17 mouse cellular contexts compared by ENCODE assay signal in the genomic region with DNA sequence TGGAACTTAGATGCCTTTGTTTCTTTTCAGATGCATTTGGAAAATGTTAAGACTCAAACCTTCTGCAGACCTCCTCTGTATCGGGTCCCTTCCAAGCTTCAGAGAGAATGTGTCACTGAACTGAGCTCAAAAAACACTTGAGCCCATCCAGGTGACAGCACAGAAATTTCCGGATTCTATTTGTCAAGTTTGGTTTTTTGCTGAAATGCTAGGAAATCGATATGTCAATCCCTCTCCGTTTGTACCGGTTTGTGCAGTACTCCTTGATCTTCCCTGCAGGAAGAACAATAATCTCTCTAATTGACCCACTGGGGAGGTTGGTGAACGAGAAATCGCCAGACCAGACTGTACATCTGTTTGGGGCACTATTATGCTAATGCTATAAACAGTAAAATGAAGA. TPM values are rescaled to one million over a fixed set of nuclear protein-coding genes. Genes with fewer than 3 reads are reported as not detected.
A peak's percentile ranks its signal among the peaks of the same experiment; 100 is the strongest.
DNase-seq lines count a peak whose midpoint lies in the region; ATAC-seq lines count a peak whose summit lies in the region.
"Had no signal": no experiment of that assay in that cellular context is flagged by ENCODE, and none has a peak within 500 bp of the region (broad histone marks: within the 10 kb centered on the region; RNA-seq: fewer than 3 reads in every experiment).

No protein-coding gene starts in this region.

- no peak overlapping the region for H3K4me3 ChIP-seq in limb, embryonic 11.5 days (ENCODE audit: low read depth, low read length)
- H3K4me3 ChIP-seq in limb, embryonic 10.5 days = no peak overlapping the region
- H3K4me3 ChIP-seq in hindbrain, embryonic 11.5 days (ENCODE audit: low read depth, low read length) = no peak overlapping the region
- peak overlapping the region; percentile 51 for H3K4me3 ChIP-seq in midbrain, embryonic 13.5 days (replicated peaks)
- H3K4me3 ChIP-seq: intestine, embryonic 15.5 days; left cerebral cortex, adult 2 months had no signal

- H3K9ac ChIP-seq in limb, embryonic 11.5 days (ENCODE audit: low read length) = no peak overlapping the region
- H3K9ac ChIP-seq in hindbrain, embryonic 11.5 days (ENCODE audit: low read depth, low read length) = no peak overlapping the region
- peak overlapping the region; percentile 75 for H3K9ac ChIP-seq in midbrain, embryonic 13.5 days (replicated peaks)
- H3K9ac ChIP-seq: intestine, embryonic 15.5 days had no signal

- no peak for ATAC-seq in limb, embryonic 11.5 days (ENCODE audit: insufficient number of reproducible peaks, low FRiP score, low TSS enrichment, low read depth)
- ATAC-seq in hindbrain, embryonic 11.5 days (ENCODE audit: low FRiP score) = no peak
- no peak for ATAC-seq in midbrain, embryonic 13.5 days
- ATAC-seq: intestine, embryonic 15.5 days; Patski had no signal

- H3K4me2 ChIP-seq in limb, embryonic 11.5 days (ENCODE audit: low read depth, severe bottlenecking) = no peak overlapping the region
- no peak overlapping the region for H3K4me2 ChIP-seq in hindbrain, embryonic 11.5 days (replicated peaks; ENCODE audit: low read depth, low read length)
- H3K4me2 ChIP-seq in midbrain, embryonic 13.5 days (replicated peaks) = peak overlapping the region; percentile 55
- H3K4me2 ChIP-seq: intestine, embryonic 15.5 days had no signal

- no peaks in the 10 kb centered on the region for H3K9me3 ChIP-seq in limb, embryonic 11.5 days (ENCODE audit: control insufficient read depth, low read length)
- H3K9me3 ChIP-seq in limb, embryonic 10.5 days (replicated peaks) = no peaks in the 10 kb centered on the region
- H3K9me3 ChIP-seq in hindbrain, embryonic 11.5 days (ENCODE audit: control insufficient read depth, low read length) = no peaks in the 10 kb centered on the region
- H3K9me3 ChIP-seq in midbrain, embryonic 13.5 days = no peaks in the 10 kb centered on the region
- H3K9me3 ChIP-seq: intestine, embryonic 15.5 days had no signal

- no peak overlapping the region for H3K27ac ChIP-seq in limb, embryonic 11.5 days (replicated peaks; ENCODE audit: low read depth, low read length)
- H3K27ac ChIP-seq in limb, embryonic 10.5 days = no peak overlapping the region
- H3K27ac ChIP-seq in hindbrain, embryonic 11.5 days (ENCODE audit: low read depth, low read length) = no peak overlapping the region
- peak overlapping the region; percentile 88 for H3K27ac ChIP-seq in midbrain, embryonic 13.5 days
- H3K27ac ChIP-seq: intestine, embryonic 15.5 days; left cerebral cortex, adult 2 months had no signal

- 2% methylated on average over 7 of the region's 7 CpGs for WGBS in limb, embryonic 11.5 days
- 4% methylated on average over 7 of the region's 7 CpGs for WGBS in limb, embryonic 10.5 days
- WGBS in hindbrain, embryonic 11.5 days = 2% methylated on average over 7 of the region's 7 CpGs
- WGBS in midbrain, embryonic 13.5 days = 2% methylated on average over 7 of the region's 7 CpGs

- H3K27me3 ChIP-seq in limb, embryonic 11.5 days (ENCODE audit: control insufficient read depth, insufficient read depth, low read length) = peaks cover 92% of the 10 kb centered on the region
- peaks cover 100% of the 10 kb centered on the region for H3K27me3 ChIP-seq in limb, embryonic 10.5 days (ENCODE audit: low read depth, poor library complexity, severe bottlenecking)
- H3K27me3 ChIP-seq in hindbrain, embryonic 11.5 days (ENCODE audit: control insufficient read depth, insufficient read depth, low read length) = peaks cover 82% of the 10 kb centered on the region
- peaks cover 76% of the 10 kb centered on the region for H3K27me3 ChIP-seq in midbrain, embryonic 13.5 days

- DNase-seq in limb, embryonic 11.5 days (ENCODE audit: low spot score) = peak; percentile 52
- no peak for DNase-seq in limb, embryonic 10.5 days (ENCODE audit: low spot score)
- DNase-seq in hindbrain, embryonic 11.5 days (ENCODE audit: low spot score) = peak; percentile 60
- DNase-seq in urinary bladder, postnatal 14 days (ENCODE audit: low spot score) = no peak
- no peak for DNase-seq in adrenal gland, postnatal 14 days
- no peak for DNase-seq in heart, postnatal 10 days
- DNase-seq: gastrocnemius, postnatal 10 days; kidney, postnatal 25 days; lung, postnatal 10 days had no signal

- intact Hi-C loops in heart, postnatal 10 days (cut with DNase I) = no loop called here

- H3K36me3 ChIP-seq in limb, embryonic 11.5 days (ENCODE audit: control insufficient read depth, insufficient read depth, low read length) = no peaks in the 10 kb centered on the region
- H3K36me3 ChIP-seq in limb, embryonic 10.5 days = no peaks in the 10 kb centered on the region
- H3K36me3 ChIP-seq in hindbrain, embryonic 11.5 days (ENCODE audit: control insufficient read depth, insufficient read depth, low read length) = no peaks in the 10 kb centered on the region
- H3K36me3 ChIP-seq in midbrain, embryonic 13.5 days = no peaks in the 10 kb centered on the region
- H3K36me3 ChIP-seq: intestine, embryonic 15.5 days had no signal

- H3K4me1 ChIP-seq in limb, embryonic 11.5 days (ENCODE audit: control insufficient read depth, insufficient read depth, low read length) = peaks cover 29% of the 10 kb centered on the region
- H3K4me1 ChIP-seq in limb, embryonic 10.5 days = peaks cover 50% of the 10 kb centered on the region
- H3K4me1 ChIP-seq in hindbrain, embryonic 11.5 days (replicated peaks; ENCODE audit: control insufficient read depth, insufficient read depth, low read length) = peaks cover 13% of the 10 kb centered on the region
- peaks cover 44% of the 10 kb centered on the region for H3K4me1 ChIP-seq in midbrain, embryonic 13.5 days (replicated peaks)

RNA-seq across cellular contexts. Expression of a gene that starts 2.0 kb away (rescaled TPM):
- polyA plus RNA-seq in limb, embryonic 11.5 days (2014; fragmentation: Nextera tagmentation; extraction: Ambion mirVana) = not detected in 2 replicates
- not detected in 2 replicates for polyA plus RNA-seq in limb, embryonic 10.5 days (2016; fragmentation: Nextera tagmentation; extraction: Ambion mirVana)
- 2.0 and 3.3 TPM in 2 replicates for polyA plus RNA-seq in hindbrain, embryonic 11.5 days (2014; fragmentation: Nextera tagmentation; extraction: Ambion mirVana)
- 12.9 and 14.4 TPM in 2 replicates for polyA plus RNA-seq in midbrain, embryonic 13.5 days (2015; fragmentation: Nextera tagmentation; extraction: Ambion mirVana)
- not detected in 2 replicates for total RNA-seq in adrenal gland, postnatal 14 days (2021)
- not detected for total RNA-seq in heart, postnatal 10 days (2021)
- total RNA-seq: gastrocnemius, postnatal 10 days; liver, adult 2 months had no signal
- polyA plus RNA-seq: heart, embryonic 14.5 days; intestine, embryonic 15.5 days; liver, adult 2 months; Patski; small intestine, adult 2 months; stomach, embryonic 16.5 days had no signal

Comparison
In these comparisons a context has a peak if more than half of its experiments do, and no peak if none do; other contexts are left out.
1. DNase-seq: peak in limb, embryonic 11.5 days (single experiment) and hindbrain, embryonic 11.5 days (single experiment); none in limb, embryonic 10.5 days (single experiment), urinary bladder, postnatal 14 days (single experiment), adrenal gland, postnatal 14 days (single experiment) and heart, postnatal 10 days (0 of 2).